Mouse (Mus musculus): ENCODE results near the gene Arrdc2. TPM values are rescaled to one million over a fixed set of nuclear protein-coding genes. Genes with fewer than 3 reads are reported as not detected.

Gene Arrdc2
- polyA plus RNA-seq, 1 experiment: 50.3 TPM

- H3K4me1 ChIP-seq (ENCODE audit: control insufficient read depth, insufficient read depth, low read length): peaks cover 16% of the 10 kb centered on the region
- no peak for DNase-seq
- H3K4me3 ChIP-seq (replicated peaks; ENCODE audit: extremely low read depth, low read depth, low read length): no peak overlapping the region
- WGBS: 91% methylated on average over 2 of the region's 2 CpGs
- TF ChIP-seq CTCF (IDR thresholded peaks at IDR 0.05; ENCODE audit: insufficient read depth, low read length) (no peak), POLR2A (IDR thresholded peaks at IDR 0.05; ENCODE audit: borderline replicate concordance, extremely low read depth, low read depth, low read length) (no peak)
These were observed 44.1 kb downstream of the Arrdc2 start for GRCm38 (mm10) chr8:70795370-70795769.

- Histone ChIP-seq H3K4me3 (replicated peaks; ENCODE audit: extremely low read depth, low read depth, low read length) (no peak overlapping the region), H3K4me1 (ENCODE audit: control insufficient read depth, insufficient read depth, low read length) (peaks cover 16% of the 10 kb centered on the region)
- DNase-seq: no peak
- no peak for TF ChIP-seq POLR2A (IDR thresholded peaks at IDR 0.05; ENCODE audit: borderline replicate concordance, extremely low read depth, low read depth, low read length)
- no peak for TF ChIP-seq CTCF (IDR thresholded peaks at IDR 0.05; ENCODE audit: insufficient read depth, low read length)
- 93% methylated on average over 2 of the region's 2 CpGs for WGBS
These were observed 45.3 kb downstream of the Arrdc2 start for GRCm38 (mm10) chr8:70794215-70794614.

- Histone ChIP-seq H3K4me1 (ENCODE audit: control insufficient read depth, insufficient read depth, low read length) (peaks cover 16% of the 10 kb centered on the region), H3K4me3 (replicated peaks; ENCODE audit: extremely low read depth, low read depth, low read length) (peak overlapping the region; percentile 59)
- no peak for DNase-seq
- TF ChIP-seq POLR2A (IDR thresholded peaks at IDR 0.05; ENCODE audit: borderline replicate concordance, extremely low read depth, low read depth, low read length) (no peak), CTCF (IDR thresholded peaks at IDR 0.05; ENCODE audit: insufficient read depth, low read length) (no peak)
- WGBS: 2% methylated on average over 19 of the region's 20 CpGs
These were observed 46.8 kb downstream of the Arrdc2 start for GRCm38 (mm10) chr8:70792700-70793099.

- TF ChIP-seq POLR2A (IDR thresholded peaks at IDR 0.05; ENCODE audit: borderline replicate concordance, extremely low read depth, low read depth, low read length) (peak; percentile 70), CTCF (IDR thresholded peaks at IDR 0.05; ENCODE audit: insufficient read depth, low read length) (no peak)
- peaks cover 16% of the 10 kb centered on the region for H3K4me1 ChIP-seq (ENCODE audit: control insufficient read depth, insufficient read depth, low read length)
- peak; percentile 99 for DNase-seq
- WGBS: under 1% methylated on average over 57 of the region's 58 CpGs
- peak overlapping the region; percentile 69 for H3K4me3 ChIP-seq (replicated peaks; ENCODE audit: extremely low read depth, low read depth, low read length)
These were observed 47.4 kb downstream of the Arrdc2 start for GRCm38 (mm10) chr8:70791975-70792691.

- TF ChIP-seq POLR2A (IDR thresholded peaks at IDR 0.05; ENCODE audit: borderline replicate concordance, extremely low read depth, low read depth, low read length) (no peak), CTCF (IDR thresholded peaks at IDR 0.05; ENCODE audit: insufficient read depth, low read length) (no peak)
- DNase-seq: peak; percentile 33
- WGBS: 25% methylated on average over 7 of the region's 7 CpGs
- peak overlapping the region; percentile 69 for H3K4me3 ChIP-seq (replicated peaks; ENCODE audit: extremely low read depth, low read depth, low read length)
- H3K4me1 ChIP-seq (ENCODE audit: control insufficient read depth, insufficient read depth, low read length): peaks cover 16% of the 10 kb centered on the region
These were observed 48.2 kb downstream of the Arrdc2 start for GRCm38 (mm10) chr8:70791294-70791701.

GRCm38 (mm10) chr8:70790846-70791245 lies 48.7 kb downstream of the Arrdc2 start:
- H3K4me1 ChIP-seq (ENCODE audit: control insufficient read depth, insufficient read depth, low read length): peaks cover 16% of the 10 kb centered on the region
- no peak overlapping the region for H3K4me3 ChIP-seq (replicated peaks; ENCODE audit: extremely low read depth, low read depth, low read length)
- 63% methylated on average over 8 of the region's 8 CpGs for WGBS
- DNase-seq: no peak
- TF ChIP-seq POLR2A (IDR thresholded peaks at IDR 0.05; ENCODE audit: borderline replicate concordance, extremely low read depth, low read depth, low read length) (no peak), CTCF (IDR thresholded peaks at IDR 0.05; ENCODE audit: insufficient read depth, low read length) (no peak)

GRCm38 (mm10) chr8:70789046-70789445 lies 50.5 kb downstream of the Arrdc2 start:
- DNase-seq: no peak
- TF ChIP-seq CTCF (IDR thresholded peaks at IDR 0.05; ENCODE audit: insufficient read depth, low read length) (no peak), POLR2A (IDR thresholded peaks at IDR 0.05; ENCODE audit: borderline replicate concordance, extremely low read depth, low read depth, low read length) (no peak)
- Histone ChIP-seq H3K4me3 (replicated peaks; ENCODE audit: extremely low read depth, low read depth, low read length) (no peak overlapping the region), H3K4me1 (ENCODE audit: control insufficient read depth, insufficient read depth, low read length) (peaks cover 16% of the 10 kb centered on the region)
- WGBS: 83% methylated on average over 10 of the region's 10 CpGs

GRCm38 (mm10) chr8:70787941-70788667 lies 51.4 kb downstream of the Arrdc2 start:
- Histone ChIP-seq H3K4me3 (replicated peaks; ENCODE audit: extremely low read depth, low read depth, low read length) (no peak overlapping the region), H3K4me1 (ENCODE audit: control insufficient read depth, insufficient read depth, low read length) (peaks cover 16% of the 10 kb centered on the region)
- DNase-seq: peak; percentile 44
- 38% methylated on average over 30 of the region's 30 CpGs for WGBS
- TF ChIP-seq CTCF (IDR thresholded peaks at IDR 0.05; ENCODE audit: insufficient read depth, low read length): no peak
- TF ChIP-seq POLR2A (IDR thresholded peaks at IDR 0.05; ENCODE audit: borderline replicate concordance, extremely low read depth, low read depth, low read length): no peak

- DNase-seq: no peak
- H3K4me1 ChIP-seq (ENCODE audit: control insufficient read depth, insufficient read depth, low read length): peaks cover 12% of the 10 kb centered on the region
- H3K4me3 ChIP-seq (replicated peaks; ENCODE audit: extremely low read depth, low read depth, low read length): no peak overlapping the region
- 91% methylated on average over 3 of the region's 3 CpGs for WGBS
- TF ChIP-seq POLR2A (IDR thresholded peaks at IDR 0.05; ENCODE audit: borderline replicate concordance, extremely low read depth, low read depth, low read length) (no peak), CTCF (IDR thresholded peaks at IDR 0.05; ENCODE audit: insufficient read depth, low read length) (no peak)
These were observed 52.5 kb downstream of the Arrdc2 start for GRCm38 (mm10) chr8:70787051-70787445.
